Mouse (Mus musculus): ENCODE data around the gene Zcchc2.

DNA sequence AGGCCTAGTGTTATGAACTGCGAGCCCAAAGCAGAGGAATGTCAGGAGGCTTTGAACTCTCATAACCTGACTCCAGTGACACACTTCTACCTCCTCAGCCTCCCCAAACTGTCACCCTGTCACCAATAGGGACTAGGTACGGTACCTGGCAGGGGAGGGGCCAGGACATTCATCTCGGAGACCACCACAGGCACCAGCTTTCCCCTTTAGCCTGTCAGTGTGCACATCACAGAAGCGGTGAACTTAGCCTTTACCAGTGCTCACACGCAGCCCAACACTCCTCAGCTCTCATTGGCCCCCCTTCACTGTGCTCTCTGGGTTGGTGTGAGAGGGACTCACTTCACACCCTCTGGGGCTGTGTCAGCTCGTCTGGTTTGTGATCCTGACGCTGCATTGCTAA is 44.6 kb downstream of the Zcchc2 start:
- no peak for TF ChIP-seq POLR2AphosphoS2 (IDR thresholded peaks at IDR 0.05; ENCODE audit: low read length)
- no peak for TF ChIP-seq CTCF (IDR thresholded peaks at IDR 0.05 in 2 of 3, conservative IDR thresholded peaks at IDR 0.05 in 1 of 3; ENCODE audit: control insufficient read depth in 1 of 3, insufficient read depth in 1 of 3, low read depth in 2 of 3, low read length in 3 of 3, poor library complexity in 1 of 3, severe bottlenecking in 1 of 3)
- no peak for TF ChIP-seq UBTF (IDR thresholded peaks at IDR 0.05; ENCODE audit: borderline replicate concordance, insufficient read depth, low read depth, low read length)
- TF ChIP-seq JUND (IDR thresholded peaks at IDR 0.05; ENCODE audit: low read depth, low read length), result no peak
- no peak for TF ChIP-seq USF1 (IDR thresholded peaks at IDR 0.05; ENCODE audit: low read depth, low read length)
- no peak for TF ChIP-seq RCOR1 (IDR thresholded peaks at IDR 0.05; ENCODE audit: low read depth, low read length)
- no peak for TF ChIP-seq NELFE (IDR thresholded peaks at IDR 0.05; ENCODE audit: low read depth, low read length)
- no peak for TF ChIP-seq TCF12 (IDR thresholded peaks at IDR 0.05; ENCODE audit: low read depth, low read length)

Data from MEL (cell line).